Mouse (Mus musculus): ENCODE measurements around the gene Rptor.

GRCm38 (mm10) chr11:119557940-119558869 lies 44.5 kb upstream of the Rptor start:
- TF ChIP-seq POLR2A (IDR thresholded peaks at IDR 0.05; ENCODE audit: control insufficient read depth in 1 of 2, insufficient read depth in 1 of 2, low read depth in 1 of 2, low read length in 2 of 2, poor library complexity in 1 of 2) (no peak), CTCF (IDR thresholded peaks at IDR 0.05 in 2 of 3, conservative IDR thresholded peaks at IDR 0.05 in 1 of 3; ENCODE audit: control insufficient read depth in 1 of 3, insufficient read depth in 1 of 3, low read depth in 2 of 3, low read length in 3 of 3, poor library complexity in 1 of 3, severe bottlenecking in 1 of 3) (no peak), E2F4 (IDR thresholded peaks at IDR 0.05; ENCODE audit: borderline replicate concordance, low read depth, low read length) (no peak), RCOR1 (IDR thresholded peaks at IDR 0.05; ENCODE audit: low read depth, low read length) (no peak), EP300 (IDR thresholded peaks at IDR 0.05; ENCODE audit: low read depth in 1 of 2, low read length in 2 of 2) (no peak), MAZ (IDR thresholded peaks at IDR 0.05; ENCODE audit: low read depth, low read length) (no peak)

Data from MEL (cell line).